Mouse (Mus musculus): ENCODE measurements around the gene Calm3. TPM values are rescaled to one million over a fixed set of nuclear protein-coding genes. Genes with fewer than 3 reads are reported as not detected.

Gene Calm3
- polyA plus RNA-seq, 1 experiment, result 325 TPM

DNA sequence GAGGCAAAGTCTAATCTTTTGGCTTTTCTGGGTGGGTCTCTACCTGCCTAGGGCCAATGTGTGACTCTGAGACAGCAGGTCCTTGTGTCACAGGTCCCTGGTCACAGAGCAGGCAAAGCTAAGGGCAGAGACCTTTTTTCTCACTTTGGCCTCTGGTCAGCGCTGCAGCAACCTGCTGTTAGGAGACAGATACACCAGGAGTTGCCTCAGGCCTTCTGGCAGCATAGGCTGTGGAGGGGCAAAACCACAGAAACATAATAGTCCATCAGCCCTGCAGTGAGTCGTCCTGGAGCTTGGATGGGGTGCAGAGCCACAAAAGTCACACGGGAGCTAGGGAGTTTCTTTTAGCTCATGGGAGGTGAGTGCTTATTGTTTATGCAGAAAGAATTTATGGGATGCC lies 5.2 kb downstream of the Calm3 start:
- DNase-seq, result no peak
- Histone ChIP-seq H3K27me3 (replicated peaks; ENCODE audit: control insufficient read depth, insufficient read depth, low read length) (no peaks in the 10 kb centered on the region), H3K36me3 (ENCODE audit: control insufficient read depth, insufficient read depth, low read length) (0 out of 2 replicates have a peak, but pooled peaks cover 2% of the 10 kb centered on the region), H3K27ac (ENCODE audit: insufficient read depth, low read depth, low read length) (no peak overlapping the region), H3K4me1 (ENCODE audit: control insufficient read depth, insufficient read depth, low read length) (peaks cover 14% of the 10 kb centered on the region), H3K4me3 (ENCODE audit: insufficient read depth, low read depth, low read length) (no peak overlapping the region)
- WGBS, result 79% methylated on average over 3 of the region's 3 CpGs
- TF ChIP-seq CTCF (conservative IDR thresholded peaks at IDR 0.05; ENCODE audit: insufficient read depth, insufficient read length, low read depth, low read length), result no peak
- no peak for TF ChIP-seq POLR2A (IDR thresholded peaks at IDR 0.05; ENCODE audit: low read depth, low read length)

DNA sequence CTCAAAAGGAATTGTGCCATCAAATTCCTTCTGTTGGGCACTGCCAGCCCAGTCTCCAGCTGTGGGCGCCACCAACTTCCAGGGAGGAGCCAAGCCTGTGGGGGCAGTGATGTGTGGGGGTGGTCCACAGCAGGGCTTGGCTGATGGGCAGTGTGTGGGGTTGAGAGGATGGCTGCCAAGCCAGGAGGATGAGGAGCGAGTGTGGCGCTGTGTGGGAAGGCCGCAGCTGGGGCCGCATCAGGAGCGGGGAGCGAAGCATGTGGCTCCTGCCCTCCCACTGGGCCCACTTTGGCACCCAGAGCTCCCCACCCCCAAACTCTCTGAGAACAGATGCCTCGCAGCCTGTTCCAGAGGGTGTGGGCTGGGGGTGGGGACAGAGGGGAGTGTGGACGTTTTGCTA lies 5.9 kb downstream of the Calm3 start:
- Histone ChIP-seq H3K27me3 (replicated peaks; ENCODE audit: control insufficient read depth, insufficient read depth, low read length) (no peaks in the 10 kb centered on the region), H3K4me3 (ENCODE audit: insufficient read depth, low read depth, low read length) (no peak overlapping the region), H3K27ac (ENCODE audit: insufficient read depth, low read depth, low read length) (no peak overlapping the region), H3K36me3 (ENCODE audit: control insufficient read depth, insufficient read depth, low read length) (0 out of 2 replicates have a peak, but pooled peaks cover 2% of the 10 kb centered on the region), H3K4me1 (ENCODE audit: control insufficient read depth, insufficient read depth, low read length) (peaks cover 14% of the 10 kb centered on the region)
- WGBS, result 80% methylated on average over 9 of the region's 9 CpGs
- no peak for DNase-seq
- no peak for TF ChIP-seq CTCF (conservative IDR thresholded peaks at IDR 0.05; ENCODE audit: insufficient read depth, insufficient read length, low read depth, low read length)
- TF ChIP-seq POLR2A (IDR thresholded peaks at IDR 0.05; ENCODE audit: low read depth, low read length), result no peak

DNA sequence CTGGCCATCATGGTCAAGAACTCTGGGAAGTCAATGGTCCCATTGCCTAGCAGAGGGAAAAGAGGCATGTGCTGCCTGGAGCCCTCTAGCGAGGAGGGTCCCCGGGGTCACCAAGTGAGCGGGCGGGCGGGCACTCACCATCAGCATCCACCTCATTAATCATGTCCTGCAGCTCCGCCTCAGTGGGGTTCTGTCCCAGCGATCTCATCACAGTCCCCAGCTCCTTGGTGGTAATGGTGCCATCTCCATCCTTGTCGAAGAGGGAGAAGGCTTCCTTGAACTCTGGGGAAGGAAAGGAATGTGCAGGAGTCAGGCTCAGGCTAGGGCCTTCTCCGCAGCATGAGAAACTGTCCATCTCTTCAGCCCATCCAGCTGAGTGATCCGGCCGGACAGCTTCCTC lies 6.5 kb downstream of the Calm3 start:
- TF ChIP-seq CTCF (conservative IDR thresholded peaks at IDR 0.05; ENCODE audit: insufficient read depth, insufficient read length, low read depth, low read length) (no peak), POLR2A (IDR thresholded peaks at IDR 0.05; ENCODE audit: low read depth, low read length) (no peak)
- 0 out of 2 replicates have a peak, but pooled peaks cover 2% of the 10 kb centered on the region for H3K36me3 ChIP-seq (ENCODE audit: control insufficient read depth, insufficient read depth, low read length)
- DNase-seq, result no peak
- 68% methylated on average over 11 of the region's 11 CpGs for WGBS
- H3K27ac ChIP-seq (ENCODE audit: insufficient read depth, low read depth, low read length), result no peak overlapping the region
- H3K4me3 ChIP-seq (ENCODE audit: insufficient read depth, low read depth, low read length), result no peak overlapping the region
- peaks cover 10% of the 10 kb centered on the region for H3K4me1 ChIP-seq (ENCODE audit: control insufficient read depth, insufficient read depth, low read length)
- H3K27me3 ChIP-seq (replicated peaks; ENCODE audit: control insufficient read depth, insufficient read depth, low read length), result no peaks in the 10 kb centered on the region

DNA sequence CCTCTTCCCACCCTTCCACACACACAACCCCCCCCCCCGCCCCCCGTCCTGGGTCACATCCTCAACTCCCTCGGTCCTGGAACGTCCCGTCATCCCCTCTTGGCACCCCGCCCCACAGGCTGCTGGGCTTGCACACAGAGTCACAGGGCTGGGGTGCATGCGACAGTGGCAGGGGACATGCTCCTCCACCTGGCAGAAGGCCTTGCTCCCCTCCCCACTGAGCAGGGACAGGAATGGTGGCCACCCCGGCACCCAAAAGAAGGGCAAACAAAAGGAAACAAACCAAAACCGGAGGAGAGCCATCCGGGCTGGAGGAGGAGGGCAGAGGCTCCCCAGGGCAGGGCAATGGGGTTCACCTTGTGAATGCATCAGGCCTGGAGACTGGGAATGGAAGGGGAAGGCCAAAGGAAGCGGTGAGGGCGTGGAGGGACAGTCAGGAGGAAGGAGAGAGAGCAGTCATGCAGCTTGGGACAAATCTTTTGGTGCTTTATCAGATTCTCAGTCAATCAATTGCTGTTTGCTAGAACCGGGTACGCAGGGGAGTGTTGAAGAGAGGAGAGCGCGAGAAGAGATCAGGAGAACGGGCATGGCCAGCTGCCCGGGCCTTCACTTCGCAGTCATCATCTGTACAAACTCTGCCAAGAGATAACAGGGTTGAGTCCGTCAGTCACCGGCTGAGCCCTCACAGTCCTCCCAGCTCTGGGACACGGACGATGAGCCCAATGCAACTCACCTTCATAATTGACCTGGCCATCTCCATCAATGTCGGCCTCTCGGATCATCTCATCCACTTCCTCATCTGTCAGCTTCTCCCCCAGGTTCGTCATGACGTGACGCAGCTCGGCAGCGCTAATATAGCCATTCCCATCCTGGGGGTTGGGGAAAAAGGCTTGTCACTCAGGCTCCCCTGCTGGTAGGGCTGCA lies 7.3 kb downstream of the Calm3 start:
- 0 out of 2 replicates have a peak, but pooled peaks cover 2% of the 10 kb centered on the region for H3K36me3 ChIP-seq (ENCODE audit: control insufficient read depth, insufficient read depth, low read length)
- 80% methylated on average over 30 of the region's 30 CpGs for WGBS
- DNase-seq, result peak; percentile 44

DNA sequence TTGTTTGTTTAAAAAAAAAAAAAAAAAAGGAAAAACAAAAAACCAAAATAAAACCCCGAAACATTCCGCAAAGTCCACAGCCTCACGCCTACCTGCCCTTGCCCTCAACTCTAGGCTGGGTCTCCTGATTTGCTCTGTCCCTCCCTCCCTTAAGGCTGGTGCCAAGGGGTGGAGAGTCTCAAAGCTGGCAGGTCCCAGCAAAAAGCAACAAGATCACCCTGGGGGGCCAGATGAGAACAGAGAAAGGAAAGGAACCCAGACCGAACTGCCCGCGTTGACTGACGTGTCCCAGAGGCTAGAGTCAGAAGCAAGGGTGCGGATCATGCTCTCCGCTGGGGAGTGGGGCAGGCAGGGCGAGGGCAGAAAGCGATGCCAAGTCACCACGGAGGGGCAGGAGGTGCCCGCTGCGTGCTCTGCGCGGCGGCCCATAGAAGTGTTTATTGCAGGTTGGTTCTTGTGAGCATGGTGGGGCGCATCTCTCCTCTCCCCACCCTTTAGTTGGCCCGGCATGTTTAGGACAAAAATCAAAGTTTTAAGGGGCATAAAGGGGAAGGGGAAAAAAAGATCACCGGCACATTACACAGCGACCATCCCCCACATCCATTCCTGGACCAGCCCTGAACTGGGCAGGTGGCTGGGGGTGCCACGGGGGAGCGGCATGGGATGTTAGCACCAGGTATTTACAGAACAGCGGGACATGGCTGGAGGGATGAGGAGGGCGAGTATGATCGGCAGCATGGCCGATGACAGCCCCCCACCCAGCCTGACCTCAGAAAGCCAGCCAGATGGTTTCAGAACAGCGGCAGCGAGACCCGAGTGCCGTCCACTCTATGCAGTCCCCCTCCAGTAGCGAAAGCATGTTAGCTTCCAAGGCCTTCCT lies 8.2 kb downstream of the Calm3 start:
- WGBS, result 87% methylated on average over 32 of the region's 32 CpGs

More for the DNA sequence above, 7.3 kb downstream of the Calm3 start:
- H3K27me3 ChIP-seq (replicated peaks; ENCODE audit: control insufficient read depth, insufficient read depth, low read length), result no peaks in the 10 kb centered on the region
- TF ChIP-seq CTCF (conservative IDR thresholded peaks at IDR 0.05; ENCODE audit: insufficient read depth, insufficient read length, low read depth, low read length) (no peak), POLR2A (IDR thresholded peaks at IDR 0.05; ENCODE audit: low read depth, low read length) (no peak)
- no peak overlapping the region for H3K27ac ChIP-seq (ENCODE audit: insufficient read depth, low read depth, low read length)
- H3K4me1 ChIP-seq (ENCODE audit: control insufficient read depth, insufficient read depth, low read length), result peaks cover 7% of the 10 kb centered on the region
- no peak overlapping the region for H3K4me3 ChIP-seq (ENCODE audit: insufficient read depth, low read depth, low read length)

DNA sequence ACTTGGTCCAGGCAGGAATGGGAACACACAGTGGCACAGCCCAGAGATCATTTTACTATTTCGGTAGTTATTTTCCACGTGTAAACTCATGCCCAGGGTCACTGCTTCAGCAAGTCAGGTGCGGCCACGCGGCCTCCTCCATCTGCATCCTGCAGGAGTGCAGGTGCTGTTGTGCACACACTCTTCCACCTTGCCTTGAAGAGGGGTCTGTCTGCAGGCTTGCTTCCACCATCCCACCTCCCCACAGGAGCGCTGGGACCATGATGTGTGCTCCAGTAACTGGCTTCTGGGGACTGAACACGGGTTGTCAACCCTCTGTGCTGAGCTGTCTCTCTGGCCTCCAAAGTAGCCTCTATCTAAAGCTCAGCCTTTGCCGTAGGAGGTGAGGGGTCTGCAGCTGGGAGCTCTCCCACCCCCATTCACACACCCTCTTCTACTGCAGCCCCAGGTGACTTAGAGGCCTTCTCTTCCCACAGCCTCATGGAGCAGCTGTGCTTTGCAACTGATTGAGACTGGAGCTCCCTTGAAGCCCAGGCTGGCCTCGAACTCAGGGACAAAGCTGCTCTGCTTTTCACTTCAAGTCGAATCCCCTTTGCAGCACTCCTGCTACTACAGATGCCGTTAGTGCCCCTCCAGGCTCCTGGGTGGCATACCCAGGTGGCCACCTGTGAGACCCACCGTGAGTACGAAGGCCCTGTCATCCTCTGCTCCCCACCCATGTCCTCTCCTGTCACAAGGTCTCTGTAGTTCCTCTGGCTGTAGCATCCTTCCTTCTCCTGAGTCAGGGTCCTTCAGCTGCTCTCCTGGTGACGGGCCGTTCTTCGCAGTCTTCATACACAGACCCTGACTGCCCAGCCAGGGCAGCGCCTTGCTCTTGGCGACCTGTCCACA lies 9.2 kb downstream of the Calm3 start:
- Histone ChIP-seq H3K27ac (ENCODE audit: insufficient read depth, low read depth, low read length) (no peak overlapping the region), H3K4me3 (ENCODE audit: insufficient read depth, low read depth, low read length) (no peak overlapping the region), H3K27me3 (replicated peaks; ENCODE audit: control insufficient read depth, insufficient read depth, low read length) (no peaks in the 10 kb centered on the region), H3K36me3 (ENCODE audit: control insufficient read depth, insufficient read depth, low read length) (0 out of 2 replicates have a peak, but pooled peaks cover 2% of the 10 kb centered on the region), H3K4me1 (ENCODE audit: control insufficient read depth, insufficient read depth, low read length) (no peaks in the 10 kb centered on the region)
- WGBS, result 80% methylated on average over 18 of the region's 18 CpGs
- no peak for TF ChIP-seq CTCF (conservative IDR thresholded peaks at IDR 0.05; ENCODE audit: insufficient read depth, insufficient read length, low read depth, low read length)
- TF ChIP-seq POLR2A (IDR thresholded peaks at IDR 0.05; ENCODE audit: low read depth, low read length), result no peak
- no peak for DNase-seq

More for the DNA sequence above, 8.2 kb downstream of the Calm3 start:
- Histone ChIP-seq H3K4me1 (ENCODE audit: control insufficient read depth, insufficient read depth, low read length) (0 out of 2 replicates have a peak, but pooled peaks cover under 1% of the 10 kb centered on the region), H3K36me3 (ENCODE audit: control insufficient read depth, insufficient read depth, low read length) (0 out of 2 replicates have a peak, but pooled peaks cover 2% of the 10 kb centered on the region), H3K27me3 (replicated peaks; ENCODE audit: control insufficient read depth, insufficient read depth, low read length) (no peaks in the 10 kb centered on the region), H3K4me3 (ENCODE audit: insufficient read depth, low read depth, low read length) (no peak overlapping the region), H3K27ac (ENCODE audit: insufficient read depth, low read depth, low read length) (no peak overlapping the region)
- TF ChIP-seq CTCF (conservative IDR thresholded peaks at IDR 0.05; ENCODE audit: insufficient read depth, insufficient read length, low read depth, low read length) (no peak), POLR2A (IDR thresholded peaks at IDR 0.05; ENCODE audit: low read depth, low read length) (no peak)
- DNase-seq, result no peak
